Mouse (Mus musculus): ENCODE measurements at regions not wholly inside any gene's neighbourhood (a gene's known extent, or its start where the extent isn't known, plus 50 kb on each side); places are given as distances from the start of the nearest gene placed in this dataset.
A peak's percentile ranks its signal among the peaks of the same experiment; 100 is the strongest.

- TF ChIP-seq POLR2A (IDR thresholded peaks at IDR 0.05; ENCODE audit: low read depth, low read length): no peak
- TF ChIP-seq CTCF (conservative IDR thresholded peaks at IDR 0.05 in 1 of 2, IDR thresholded peaks at IDR 0.05 in 1 of 2; ENCODE audit: low read depth in 2 of 2, low read length in 2 of 2): peak in 1 of 2 experiments; percentile 63; a peak in 2 of 4 replicates
- no peak for TF ChIP-seq GABPA (IDR thresholded peaks at IDR 0.05; ENCODE audit: insufficient replicate concordance, low read depth, low read length)
- TF ChIP-seq MAZ (IDR thresholded peaks at IDR 0.05; ENCODE audit: low read depth, low read length): no peak
- no peak for TF ChIP-seq MAFK (IDR thresholded peaks at IDR 0.05; ENCODE audit: insufficient replicate concordance, low read length)
- TF ChIP-seq SIN3A (IDR thresholded peaks at IDR 0.05; ENCODE audit: low read length): no peak
- TF ChIP-seq NRF1 (IDR thresholded peaks at IDR 0.05; ENCODE audit: low read depth, low read length): no peak
- no peak for TF ChIP-seq POLR2AphosphoS2 (IDR thresholded peaks at IDR 0.05; ENCODE audit: low read depth, low read length)
- no peak for TF ChIP-seq USF1 (IDR thresholded peaks at IDR 0.05; ENCODE audit: low read depth, low read length)
These were observed 212.1 kb downstream of the Trib2 start for GRCm38 (mm10) chr12:15604630-15605029.
